Mouse (Mus musculus) lung, adult 2 months (tissue): ENCODE data around the gene Lbx2.

Experiments
- CTCF ChIP-seq: fragments of 200-500 bp; IDR thresholded peaks from 2 replicates; pipeline ENCODE4 v1.5.1; 2011; ENCODE audit warnings: mild to moderate bottlenecking, low read length, control low read depth; ENCODE audit not compliant: insufficient read depth
- POLR2A ChIP-seq: fragments of 200-500 bp; IDR thresholded peaks from 2 replicates; pipeline ENCODE4 v1.6.1; 2011; ENCODE audit warnings: low read depth, mild to moderate bottlenecking, control low read depth, low read length, borderline replicate concordance; ENCODE audit errors: extremely low read depth

DNA sequence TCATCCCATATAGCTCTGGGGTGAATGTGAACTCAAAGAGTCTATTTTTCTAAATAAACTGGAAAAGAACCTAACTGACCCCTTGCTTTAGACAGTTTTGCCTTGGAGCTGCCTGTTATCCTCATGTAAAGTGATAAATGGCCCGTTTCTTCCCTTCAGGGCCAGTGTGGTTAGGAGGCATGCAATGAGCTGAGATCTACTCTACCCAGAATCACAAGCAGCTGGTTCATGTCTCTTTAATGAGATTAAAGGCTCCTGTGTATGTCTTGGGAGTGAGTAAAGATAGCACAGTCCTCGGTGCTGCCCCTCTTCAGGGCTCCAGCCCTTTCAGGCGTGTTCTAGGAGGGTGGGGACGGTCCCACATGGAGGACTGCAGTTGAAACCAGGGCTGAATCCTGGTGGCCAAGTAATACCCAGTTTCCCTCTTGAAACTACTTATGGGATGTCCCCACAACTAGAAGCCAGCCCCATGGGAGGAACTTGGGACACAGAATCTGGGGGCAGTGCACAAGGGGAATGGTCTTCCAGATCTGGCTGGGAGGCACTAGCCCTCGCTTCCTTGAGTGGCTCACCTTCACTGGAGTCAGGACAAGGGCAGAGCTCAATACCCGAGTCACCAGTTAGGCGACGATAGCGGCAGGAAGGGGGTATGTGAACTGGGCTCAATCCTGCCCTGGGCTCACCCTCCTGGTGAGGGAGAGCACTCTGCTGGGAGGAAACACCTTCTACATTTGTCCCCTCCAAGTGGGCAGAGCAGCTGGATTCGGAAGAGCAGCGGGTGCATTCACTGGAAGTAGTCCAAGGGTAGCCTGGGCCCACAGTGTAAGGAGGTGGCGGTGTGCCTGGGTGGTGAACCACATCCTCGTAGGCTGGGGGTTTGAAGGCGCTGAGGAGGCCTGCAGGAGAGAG, 32.9 kb downstream of the Lbx2 start:
- TF ChIP-seq POLR2A (no peak), CTCF (no peak)
